Mouse (Mus musculus) CH12.LX (cell line): ENCODE measurements around the gene Ugt1a6a. TPM values are rescaled to one million over a fixed set of nuclear protein-coding genes. Genes with fewer than 3 reads are reported as not detected.

ENCODE experiments used
- DNase-seq: peaks from one replicate; pipeline ENCODE4 v3.0.0-alpha.2; 2013; ENCODE audit errors: extremely low read depth
- H3K27ac ChIP-seq: 2 replicates; pipeline ENCODE4 v1.5.1; 2012; ENCODE audit warnings: low read depth, mild to moderate bottlenecking, control low read depth, moderate library complexity; ENCODE audit not compliant: insufficient read depth
- H3K27me3 ChIP-seq: replicated peaks from 2 replicates; pipeline ENCODE3; 2012; ENCODE audit warnings: inconsistent platforms
- H3K36me3 ChIP-seq, 2 experiments: replicated peaks in 1 of 2; 2 replicates each; pipeline versions ENCODE3 to v1.6.1; 2012; ENCODE audit warnings: inconsistent platforms in 1 of 2, low read length in 1 of 2, mild to moderate bottlenecking in 1 of 2, mixed read lengths in 1 of 2, moderate library complexity in 1 of 2; ENCODE audit not compliant: control insufficient read depth in 1 of 2, insufficient read depth in 1 of 2
- H3K4me1 ChIP-seq, 2 experiments: 2 replicates each; pipeline ENCODE4 v1.6.1; 2012; ENCODE audit warnings: inconsistent platforms in 1 of 2, moderate library complexity in 1 of 2; ENCODE audit not compliant: insufficient read depth in 2 of 2, control insufficient read depth in 1 of 2
- H3K4me2 ChIP-seq: 2 replicates; pipeline ENCODE4 v1.6.1; 2012; ENCODE audit warnings: low read depth, mild to moderate bottlenecking, control low read depth; ENCODE audit not compliant: poor library complexity, insufficient read depth, severe bottlenecking
- H3K4me3 ChIP-seq, 3 experiments: fragments of 150-350 bp in 1 of 3; sonication (generic) in 1 of 3; replicated peaks in 1 of 3; 2 replicates each; pipeline versions ENCODE3 to v1.5.1; 2011 to 2012; ENCODE audit warnings: low read depth in 2 of 3, low read length in 2 of 3, mild to moderate bottlenecking in 2 of 3, moderate library complexity in 2 of 3, control low read depth in 1 of 3, improper control_type of control experiment in 1 of 3, inconsistent platforms in 1 of 3, mixed read lengths in 1 of 3; ENCODE audit not compliant: poor library complexity in 1 of 3
- H3K79me2 ChIP-seq: replicated peaks from 2 replicates; pipeline ENCODE4 v1.6.1; 2012; ENCODE audit warnings: mild to moderate bottlenecking, moderate library complexity; ENCODE audit not compliant: control insufficient read depth, poor library complexity, insufficient read depth, severe bottlenecking; ENCODE audit errors: extremely low read depth
- H3K9ac ChIP-seq: 2 replicates; pipeline ENCODE4 v1.6.1; 2012; ENCODE audit warnings: low read depth, mild to moderate bottlenecking, control low read depth, moderate library complexity; ENCODE audit not compliant: insufficient read depth
- H3K9me3 ChIP-seq: replicated peaks from 2 replicates; pipeline ENCODE3; 2012; ENCODE audit warnings: low read length, inconsistent platforms, mixed read lengths
- CHD1 ChIP-seq: IDR thresholded peaks from 2 replicates; pipeline ENCODE4 v1.6.1; 2012; ENCODE audit warnings: low read depth, low read length, improper control_type of control experiment, inconsistent platforms
- CHD2 ChIP-seq: IDR thresholded peaks from 2 replicates; pipeline ENCODE4 v1.6.1; 2011; ENCODE audit warnings: low read length, improper control_type of control experiment
- CTCF ChIP-seq, 2 experiments: IDR thresholded peaks in 1 of 2; conservative IDR thresholded peaks in 1 of 2; 2 replicates each; pipeline ENCODE4 v1.5.1; 2011 to 2012; ENCODE audit warnings: low read depth in 2 of 2, low read length in 2 of 2, improper control_type of control experiment in 1 of 2, inconsistent platforms in 1 of 2, mild to moderate bottlenecking in 1 of 2, moderate library complexity in 1 of 2
- ELF1 ChIP-seq: IDR thresholded peaks from 2 replicates; pipeline ENCODE4 v1.6.1; 2014; ENCODE audit warnings: low read depth, mild to moderate bottlenecking, inconsistent platforms, low read length, improper control_type of control experiment
- ETS1 ChIP-seq: conservative IDR thresholded peaks from 2 replicates; pipeline ENCODE4 v1.6.1; 2012; ENCODE audit warnings: low read depth, mild to moderate bottlenecking, inconsistent platforms, low read length, improper control_type of control experiment, moderate library complexity
- GABPA ChIP-seq: IDR thresholded peaks from 2 replicates; pipeline ENCODE4 v1.6.1; 2012; ENCODE audit warnings: low read depth, low read length, improper control_type of control experiment, inconsistent platforms; ENCODE audit not compliant: insufficient replicate concordance
- HCFC1 ChIP-seq: IDR thresholded peaks from 2 replicates; pipeline ENCODE4 v1.6.1; 2012; ENCODE audit warnings: low read depth, mild to moderate bottlenecking, inconsistent platforms, low read length, improper control_type of control experiment
- JUN ChIP-seq: IDR thresholded peaks from 2 replicates; pipeline ENCODE4 v1.6.1; 2011; ENCODE audit warnings: low read depth, mild to moderate bottlenecking, low read length, improper control_type of control experiment, moderate library complexity; ENCODE audit not compliant: insufficient read depth
- MAX ChIP-seq: IDR thresholded peaks from 2 replicates; pipeline ENCODE4 v1.6.1; 2011; ENCODE audit warnings: low read length, improper control_type of control experiment
- MEF2A ChIP-seq: IDR thresholded peaks from 2 replicates; pipeline ENCODE4 v1.6.1; 2014; ENCODE audit warnings: low read depth, mild to moderate bottlenecking, inconsistent platforms, low read length, improper control_type of control experiment, borderline replicate concordance
- MXI1 ChIP-seq: IDR thresholded peaks from 2 replicates; pipeline ENCODE4 v1.6.1; 2011; ENCODE audit warnings: mild to moderate bottlenecking, low read depth, low read length, improper control_type of control experiment
- POLR2A ChIP-seq: IDR thresholded peaks from 2 replicates; pipeline ENCODE4 v1.6.1; 2011; ENCODE audit warnings: low read depth, mild to moderate bottlenecking, improper control_type of control experiment, low read length
- RCOR1 ChIP-seq: conservative IDR thresholded peaks from 2 replicates; pipeline ENCODE4 v1.6.1; 2012; ENCODE audit warnings: low read depth, mild to moderate bottlenecking, inconsistent platforms, low read length, improper control_type of control experiment
- SIN3A ChIP-seq: IDR thresholded peaks from 2 replicates; pipeline ENCODE4 v1.6.1; 2012; ENCODE audit warnings: low read length, improper control_type of control experiment, inconsistent platforms
- SMC3 ChIP-seq: IDR thresholded peaks from 2 replicates; pipeline ENCODE4 v1.6.1; 2011; ENCODE audit warnings: low read depth, low read length, improper control_type of control experiment
- ZC3H11A ChIP-seq: IDR thresholded peaks from 2 replicates; pipeline ENCODE4 v1.6.1; 2012; ENCODE audit warnings: low read depth, mild to moderate bottlenecking, inconsistent platforms, low read length, improper control_type of control experiment
- dilution Hi-C: fragments of 300-500 bp; cut with MboI; formaldehyde crosslinking; loops from 2 replicates; pipeline ENCODE4 v1.14.3; 2020; ENCODE audit warnings: low sequenced_read_pairs; ENCODE audit not compliant: extremely low pct_unique_long_range_greater_than_20kb, extremely low pct_ligation_motif_present
- in situ Hi-C: fragments of 300-500 bp; cut with MboI; formaldehyde crosslinking; loops from 3 replicates; pipeline ENCODE4 v1.14.3; 2019; ENCODE audit warnings: low sequenced_read_pairs, low pct_ligation_motif_present, low pct_unique_long_range_greater_than_20kb, mixed read lengths
- polyA plus RNA-seq: library from polyadenylated mRNA; unstranded; fragments of >175 nt; gene quantifications from 2 replicates; pipeline ENCODE4 v1.2.1, GENCODE M21; 2012; ENCODE audit warnings: low read depth; ENCODE audit not compliant: insufficient read length
- total RNA-seq, 2 experiments: library from RNA; depleted of rRNA; stranded (reverse); fragments of 300-350 nt in 1 of 2; fragments of >200 nt in 1 of 2; gene quantifications; 2 replicates each; pipeline ENCODE4 v1.2.3; 2012 to 2014

Gene Ugt1a6a
- total and polyA plus RNA-seq, 3 experiments: 0.19 to 0.43 (median 0.30) TPM

GRCm38 (mm10) chr1:88214462-88214952 is 79.9 kb downstream of the Ugt1a6a start:
- peak; percentile 2 for DNase-seq
- no peaks in the 10 kb centered on the region for H3K36me3 ChIP-seq
- no peaks in the 10 kb centered on the region for H3K27me3 ChIP-seq
- H3K4me1 ChIP-seq: no peaks in the 10 kb centered on the region
- peaks cover 73% of the 10 kb centered on the region for H3K9me3 ChIP-seq
- no peak overlapping the region for H3K4me2 ChIP-seq
- no peak overlapping the region for H3K27ac ChIP-seq
- H3K4me3 ChIP-seq: no peak overlapping the region
- H3K9ac ChIP-seq: no peak overlapping the region
- in situ Hi-C loops: no loop called here
- dilution Hi-C loops: no loop called here
- H3K79me2 ChIP-seq: no peaks in the 10 kb centered on the region
- no peak for TF ChIP-seq ELF1
- TF ChIP-seq CHD2: peak; percentile 21; the same call in 1 of the 2 replicates
- TF ChIP-seq MAX: 0 out of 2 replicates have a peak, but pooled peaks have one; percentile 34

GRCm38 (mm10) chr1:88215466-88216380 is 81.1 kb downstream of the Ugt1a6a start:
- in situ Hi-C loops (no loop called here), dilution Hi-C loops (no loop called here)
- Histone ChIP-seq H3K79me2 (no peaks in the 10 kb centered on the region), H3K4me1 (no peaks in the 10 kb centered on the region), H3K27me3 (no peaks in the 10 kb centered on the region), H3K4me3 (no peak overlapping the region), H3K9ac (no peak overlapping the region), H3K27ac (no peak overlapping the region), H3K4me2 (no peak overlapping the region), H3K9me3 (peaks cover 80% of the 10 kb centered on the region), H3K36me3 (no peaks in the 10 kb centered on the region)
- DNase-seq: peak; percentile 5
- TF ChIP-seq SIN3A (no peak), POLR2A (no peak), RCOR1 (no peak), ZC3H11A (no peak), MEF2A (no peak), CTCF (conservative IDR thresholded peaks at IDR 0.05 in 1 of 2, IDR thresholded peaks at IDR 0.05 in 1 of 2; ENCODE audit: low read depth in 2 of 2, low read length in 2 of 2) (no peak), ETS1 (no peak), HCFC1 (no peak), MAX (no peak), CHD1 (no peak), SMC3 (no peak), MXI1 (no peak), GABPA (no peak), JUN (no peak)
